Mouse (Mus musculus) heart, adult 2 months (tissue): ENCODE measurements at regions not wholly inside any gene's neighbourhood (a gene's known extent, or its start where the extent isn't known, plus 50 kb on each side); places are given as distances from the start of the nearest gene placed in this dataset.
A peak's percentile ranks its signal among the peaks of the same experiment; 100 is the strongest.

Experiments used
- DNase-seq, 2 experiments: peaks; one replicate each; pipeline ENCODE4 v3.0.0; 2021
- H3K27ac ChIP-seq: fragments of 200-600 bp; 2 replicates; pipeline ENCODE4 v1.8.1; 2022
- H3K27me3 ChIP-seq: fragments of 200-500 bp; 2 replicates; pipeline ENCODE4 v1.6.1; 2012; ENCODE audit warnings: mild to moderate bottlenecking, low read length, inconsistent platforms, mixed read lengths; ENCODE audit not compliant: control insufficient read depth, insufficient read depth
- H3K36me3 ChIP-seq: fragments of 200-500 bp; 2 replicates; pipeline ENCODE4 v1.6.1; 2012; ENCODE audit warnings: low read length, inconsistent platforms; ENCODE audit not compliant: control insufficient read depth, insufficient read depth
- H3K4me1 ChIP-seq: fragments of 200-500 bp; 2 replicates; pipeline ENCODE4 v1.6.1; 2011; ENCODE audit warnings: low read length; ENCODE audit not compliant: control insufficient read depth, insufficient read depth
- H3K4me3 ChIP-seq: fragments of 200-600 bp; 2 replicates; pipeline ENCODE4 v1.8.1; 2022
- H3K79me2 ChIP-seq: fragments of 200-500 bp; replicated peaks from 2 replicates; pipeline ENCODE4 v1.6.1; 2012; ENCODE audit warnings: mild to moderate bottlenecking, inconsistent platforms, low read length, moderate library complexity, mixed read lengths; ENCODE audit not compliant: control insufficient read depth, insufficient read depth
- H3K9ac ChIP-seq: fragments of 200-500 bp; 2 replicates; pipeline ENCODE4 v1.6.1; 2012; ENCODE audit warnings: low read depth, mild to moderate bottlenecking, control low read depth, inconsistent platforms, low read length, mixed read lengths
- CTCF ChIP-seq: fragments of 200-600 bp; IDR thresholded peaks from 2 replicates; pipeline ENCODE4 v1.8.1; 2022; ENCODE audit warnings: antibody characterized with exemption, mild to moderate bottlenecking, moderate library complexity
- EP300 ChIP-seq: fragments of 200-500 bp; IDR thresholded peaks from 2 replicates; pipeline ENCODE4 v1.6.1; 2011; ENCODE audit warnings: low read depth, low read length, control low read depth; ENCODE audit not compliant: insufficient read depth
- POLR2A ChIP-seq: fragments of 200-500 bp; IDR thresholded peaks from 2 replicates; pipeline ENCODE4 v1.6.1; 2011; ENCODE audit warnings: mild to moderate bottlenecking, low read depth, low read length, control low read depth; ENCODE audit not compliant: insufficient read depth
- WGBS: fragments of 180-500 bp; shearing (Covaris S2); methylation state at CpG from one replicate; pipeline ENCODE4 v1.1.7; 2018; 5-methylcytosine and 5-hydroxymethylcytosine counted together
- intact Hi-C: fragments of 180-260 bp; cut with DNase I; formaldehyde crosslinking; loops from one replicate; pipeline ENCODE4 v1.15.1; 2025

- H3K79me2 ChIP-seq, result no peaks in the 10 kb centered on the region
- no peaks in the 10 kb centered on the region for H3K4me1 ChIP-seq
- no peaks in the 10 kb centered on the region for H3K27me3 ChIP-seq
- H3K9ac ChIP-seq, result no peak overlapping the region
- DNase-seq, result no peak
- H3K36me3 ChIP-seq, result no peaks in the 10 kb centered on the region
- H3K27ac ChIP-seq, result no peak overlapping the region
- H3K4me3 ChIP-seq, result no peak overlapping the region
- TF ChIP-seq POLR2A (no peak), CTCF (no peak), EP300 (no peak)
- intact Hi-C loops, result no loop called here
These were observed 2163.3 kb downstream of the 9330182O14Rik start for GRCm38 (mm10) chr15:42297430-42297829.

DNA sequence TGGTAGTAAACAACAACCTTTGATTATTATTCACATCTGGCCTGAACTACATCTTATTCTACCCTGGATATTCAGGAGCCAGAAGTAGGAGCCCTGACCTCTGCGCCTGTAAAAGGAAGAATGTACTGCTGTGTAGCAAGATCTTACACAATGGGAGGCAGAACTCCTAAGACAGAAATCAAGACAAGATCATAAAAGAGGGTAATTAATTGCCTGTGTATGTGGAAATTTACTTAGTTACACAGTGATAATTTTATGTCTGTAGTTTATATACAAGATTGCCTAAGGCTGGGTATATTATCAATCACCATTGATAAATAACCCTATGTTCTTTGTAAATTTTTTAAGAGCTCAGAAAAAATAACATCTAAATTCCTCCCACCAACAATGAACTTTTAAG, 2167.8 kb downstream of the 9330182O14Rik start:
- TF ChIP-seq POLR2A (no peak), EP300 (no peak), CTCF (no peak)
- Histone ChIP-seq H3K27me3 (no peaks in the 10 kb centered on the region), H3K79me2 (no peaks in the 10 kb centered on the region), H3K4me3 (no peak overlapping the region), H3K36me3 (no peaks in the 10 kb centered on the region), H3K27ac (no peak overlapping the region), H3K4me1 (no peaks in the 10 kb centered on the region), H3K9ac (no peak overlapping the region)
- no peak for DNase-seq
- 88% methylated on average over 1 of the region's 1 CpGs for WGBS
- intact Hi-C loops, result no loop called here

DNA sequence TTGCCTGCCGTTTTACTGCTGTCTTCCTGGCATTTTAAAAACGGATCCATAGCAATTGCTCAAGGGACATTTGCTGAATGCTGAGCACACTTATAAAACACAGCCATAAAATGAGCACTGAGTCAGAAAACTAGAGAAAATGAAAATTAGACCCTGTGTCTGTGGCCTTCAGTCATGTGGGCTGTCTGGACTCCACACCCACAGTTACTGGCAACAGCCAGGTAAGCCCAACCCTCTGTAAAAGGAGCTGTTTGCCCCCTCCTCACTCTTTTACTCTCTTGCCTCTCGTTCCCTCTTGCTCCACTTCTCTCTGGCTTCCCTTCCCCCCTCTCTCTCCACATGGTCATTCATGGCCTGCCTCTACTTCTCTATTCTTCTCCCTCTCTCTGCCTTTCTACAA, 2169.9 kb downstream of the 9330182O14Rik start:
- TF ChIP-seq POLR2A (no peak), EP300 (no peak), CTCF (no peak)
- H3K4me1 ChIP-seq, result no peaks in the 10 kb centered on the region
- H3K27ac ChIP-seq, result no peak overlapping the region
- no peaks in the 10 kb centered on the region for H3K36me3 ChIP-seq
- intact Hi-C loops, result no loop called here
- WGBS, result 82% methylated on average over 3 of the region's 3 CpGs
- no peak overlapping the region for H3K9ac ChIP-seq
- no peaks in the 10 kb centered on the region for H3K79me2 ChIP-seq
- H3K27me3 ChIP-seq, result no peaks in the 10 kb centered on the region
- H3K4me3 ChIP-seq, result no peak overlapping the region
- no peak for DNase-seq

GRCm38 (mm10) chr15:42309586-42309985, 2175.4 kb downstream of the 9330182O14Rik start:
- 29% methylated on average over 5 of the region's 5 CpGs for WGBS
- DNase-seq, result peak in 1 of 2 experiments; percentile 27
- Histone ChIP-seq H3K36me3 (no peaks in the 10 kb centered on the region), H3K27me3 (no peaks in the 10 kb centered on the region), H3K79me2 (no peaks in the 10 kb centered on the region), H3K4me1 (no peaks in the 10 kb centered on the region), H3K4me3 (no peak overlapping the region), H3K9ac (no peak overlapping the region), H3K27ac (no peak overlapping the region)
- intact Hi-C loops, result no loop called here
- no peak for TF ChIP-seq POLR2A
- TF ChIP-seq EP300, result no peak
- no peak for TF ChIP-seq CTCF

DNA sequence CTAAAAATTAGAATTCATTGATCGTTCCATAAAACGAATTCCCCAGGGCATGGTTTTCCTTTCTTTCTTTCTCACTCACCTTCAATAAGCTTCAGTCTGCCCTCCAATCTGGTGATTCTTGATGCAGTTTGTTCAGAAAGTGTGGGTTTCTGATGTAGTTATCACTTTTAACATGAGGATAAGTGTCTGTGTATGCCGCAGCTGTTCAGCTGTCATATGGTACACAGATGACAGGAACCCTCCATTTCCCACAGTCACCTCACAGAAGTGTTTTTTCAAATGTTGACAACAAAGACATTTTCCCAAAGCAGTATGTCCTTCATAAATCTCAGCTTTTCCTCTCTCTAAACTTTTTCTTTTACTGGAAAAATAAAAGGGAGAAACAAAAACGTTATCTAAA, 2177.0 kb downstream of the 9330182O14Rik start:
- Histone ChIP-seq H3K9ac (no peak overlapping the region), H3K4me3 (no peak overlapping the region), H3K27me3 (no peaks in the 10 kb centered on the region), H3K36me3 (no peaks in the 10 kb centered on the region), H3K27ac (no peak overlapping the region), H3K79me2 (no peaks in the 10 kb centered on the region), H3K4me1 (no peaks in the 10 kb centered on the region)
- no peak for DNase-seq
- intact Hi-C loops, result no loop called here
- TF ChIP-seq CTCF, result no peak
- TF ChIP-seq POLR2A, result no peak
- no peak for TF ChIP-seq EP300
- 57% methylated on average over 4 of the region's 4 CpGs for WGBS

GRCm38 (mm10) chr15:42320349-42320748, 2186.2 kb downstream of the 9330182O14Rik start:
- H3K4me1 ChIP-seq, result no peaks in the 10 kb centered on the region
- no peak overlapping the region for H3K27ac ChIP-seq
- H3K27me3 ChIP-seq, result no peaks in the 10 kb centered on the region
- H3K36me3 ChIP-seq, result no peaks in the 10 kb centered on the region
- no peak for DNase-seq
- H3K9ac ChIP-seq, result no peak overlapping the region
- WGBS, result 83% methylated on average over 1 of the region's 1 CpGs
- H3K4me3 ChIP-seq, result no peak overlapping the region
- H3K79me2 ChIP-seq, result no peaks in the 10 kb centered on the region
- intact Hi-C loops, result no loop called here
- TF ChIP-seq CTCF (no peak), POLR2A (no peak), EP300 (no peak)
